Mouse (Mus musculus): ENCODE data around the gene Foxb2. TPM values are rescaled to one million over a fixed set of nuclear protein-coding genes. Genes with fewer than 3 reads are reported as not detected.

The Foxb2 gene
- total RNA-seq, 2 experiments from 2014 or later: not detected

- no peak for ATAC-seq (replicated peaks; ENCODE audit: low FRiP score, poor library complexity, severe bottlenecking)
These were observed 45.9 kb downstream of the Foxb2 start for GRCm38 (mm10) chr19:16827657-16828056.

GRCm38 (mm10) chr19:16825228-16825627, 48.4 kb downstream of the Foxb2 start:
- ATAC-seq (replicated peaks; ENCODE audit: low FRiP score, poor library complexity, severe bottlenecking): no peak

Other genes with a start within 250 kb of the Foxb2 start
- gene Vps13a, start 92.9 kb downstream of the Foxb2 start, total RNA-seq (2015; ENCODE audit: low replicate concordance): 21.9 and 32.7 TPM in 2 replicates
- gene Vps13a, start 92.9 kb downstream of the Foxb2 start, total RNA-seq (2017; ENCODE audit: low replicate concordance): 15.7 and 33.7 TPM in 2 replicates
- not detected in 2 replicates for gene Prune2, start 82.3 kb upstream of the Foxb2 start, total RNA-seq (2015; ENCODE audit: low replicate concordance)
- 0.09 TPM in 1 of 2 replicates, not detected in the other for gene Prune2, start 82.3 kb upstream of the Foxb2 start, total RNA-seq (2017; ENCODE audit: low replicate concordance)